Mouse (Mus musculus): ENCODE results near the gene Vmn2r57.
"Not testable (repeated sequence)": the region's sequence is repeated elsewhere in the genome, so short reads cannot be mapped to it uniquely, and the experiment has no call there.

The Vmn2r57 gene

GRCm38 (mm10) chr7:41448596-41448995 is at the start of gene Vmn2r57:
Gene Vmn2r57, minus strand, starts transcription at chr7:41448696.
- DNase-seq (ENCODE audit: low read depth) = not testable (repeated sequence)

- DNase-seq (ENCODE audit: low read depth) = no peak
These were observed 49.4 kb upstream of the Vmn2r57 start for GRCm38 (mm10) chr7:41497871-41498270.

GRCm38 (mm10) chr7:41451864-41452263 is 3.4 kb upstream of the Vmn2r57 start:
- no peak for DNase-seq (ENCODE audit: low read depth)

GRCm38 (mm10) chr7:41394130-41394529 is 54.4 kb downstream of the Vmn2r57 start:
- no peak for DNase-seq (ENCODE audit: low read depth)

- DNase-seq (ENCODE audit: low read depth) = peak; percentile 96
These were observed 55.2 kb downstream of the Vmn2r57 start, which contains the start of gene AI987944 for GRCm38 (mm10) chr7:41393048-41393971. Gene AI987944, minus strand, starts transcription at chr7:41393379.
